Mouse (Mus musculus) retina, adult 2 months (tissue): ENCODE data around the gene Grap.

Source experiments
- DNase-seq: peaks from one replicate; pipeline ENCODE4 v3.0.0-alpha.2; 2012; ENCODE audit warnings: low read depth, low spot score

The Grap gene

DNA sequence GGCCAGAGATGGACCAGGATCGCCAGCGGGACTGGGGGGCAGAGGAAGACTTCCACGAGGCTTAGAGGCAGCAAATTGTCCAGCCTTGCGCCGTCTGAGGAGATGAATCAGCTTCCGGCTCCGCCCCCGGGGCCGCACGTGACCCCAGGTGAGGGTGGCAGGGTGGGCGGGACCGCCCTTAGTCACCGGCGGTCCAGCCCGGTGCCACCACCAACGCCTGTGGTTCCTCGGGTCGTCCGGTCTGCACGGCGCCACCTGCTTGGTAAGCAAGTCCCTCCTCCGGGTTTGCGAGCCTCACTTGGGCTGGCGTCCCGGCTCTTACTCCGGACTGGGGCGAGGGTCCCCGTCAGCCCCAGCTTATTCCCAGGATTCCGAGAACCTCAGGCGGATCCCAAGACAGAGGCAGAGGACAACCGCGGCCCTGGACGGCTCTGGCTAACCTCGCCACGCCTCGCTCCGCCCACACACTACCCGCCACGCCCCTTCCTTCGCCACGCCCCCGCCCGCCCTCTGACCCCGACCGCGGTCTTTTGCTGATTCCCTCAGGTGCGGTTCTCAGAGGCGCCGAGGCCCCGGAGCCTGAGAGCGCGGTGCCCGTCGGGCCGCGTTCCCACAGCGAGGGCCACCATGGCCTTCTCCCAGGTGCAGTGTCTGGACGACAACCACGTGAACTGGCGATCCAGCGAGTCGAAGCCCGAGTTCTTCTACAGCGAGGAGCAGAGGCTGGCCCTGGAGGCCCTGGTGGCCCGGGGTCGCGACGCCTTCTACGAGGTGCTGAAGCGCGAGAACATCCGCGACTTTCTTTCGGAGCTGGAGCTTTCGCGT lies 31.1 kb downstream of the Grap start, which contains the start of gene Fam83g:
Gene Fam83g (plus strand): TSS at position 185 of the 825 bp plus-strand sequence.
- DNase-seq = no peak

GRCm38 (mm10) chr11:61685119-61685725 lies 32.2 kb downstream of the Grap start:
- no peak for DNase-seq

DNA sequence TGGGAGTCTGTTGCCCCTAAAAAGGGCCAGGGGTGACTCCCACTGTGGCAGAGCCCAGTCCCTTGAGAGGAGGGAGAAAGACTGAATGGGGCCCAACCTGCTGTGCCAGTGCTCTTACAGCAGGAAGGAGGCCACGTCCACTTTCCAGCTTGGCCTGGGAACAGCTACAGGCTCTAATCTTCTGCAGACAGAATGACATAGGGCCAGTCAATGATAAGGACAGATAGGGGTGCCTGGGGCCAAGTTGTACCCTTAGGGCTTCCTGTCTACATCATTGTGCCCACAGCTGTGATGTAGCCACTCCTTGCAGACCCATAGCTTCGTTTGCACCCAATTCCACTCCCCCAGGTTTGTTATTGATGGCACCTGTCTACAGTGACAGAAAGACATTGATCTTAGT lies 33.1 kb downstream of the Grap start:
- DNase-seq = no peak

DNA sequence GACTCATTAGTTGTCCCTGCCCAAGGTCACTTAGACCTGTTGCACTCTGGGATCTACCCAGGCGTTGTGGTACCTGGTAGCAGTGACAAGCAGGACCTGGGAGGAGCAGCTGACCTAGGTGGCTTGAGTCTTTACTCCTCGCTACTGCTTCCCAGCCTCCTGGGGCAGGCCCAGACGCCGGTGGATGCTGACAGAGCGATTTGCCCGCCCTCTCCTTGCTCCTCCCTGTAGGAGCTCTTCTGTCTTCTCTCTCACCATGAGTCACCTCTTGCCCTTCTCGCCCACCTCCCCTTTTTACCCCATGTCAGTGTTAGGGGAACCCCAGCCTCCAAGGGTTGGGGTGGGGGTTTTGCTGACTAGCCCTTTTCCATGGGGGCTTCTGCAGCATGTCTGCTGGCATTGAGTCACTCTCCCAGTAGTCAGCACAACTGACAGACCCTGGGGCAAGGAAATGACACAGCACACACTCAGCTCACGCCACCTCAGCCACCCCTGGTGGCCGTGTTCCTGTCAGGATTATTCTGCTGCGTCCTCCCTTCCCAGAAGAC lies 33.9 kb downstream of the Grap start:
- DNase-seq = no peak

DNA sequence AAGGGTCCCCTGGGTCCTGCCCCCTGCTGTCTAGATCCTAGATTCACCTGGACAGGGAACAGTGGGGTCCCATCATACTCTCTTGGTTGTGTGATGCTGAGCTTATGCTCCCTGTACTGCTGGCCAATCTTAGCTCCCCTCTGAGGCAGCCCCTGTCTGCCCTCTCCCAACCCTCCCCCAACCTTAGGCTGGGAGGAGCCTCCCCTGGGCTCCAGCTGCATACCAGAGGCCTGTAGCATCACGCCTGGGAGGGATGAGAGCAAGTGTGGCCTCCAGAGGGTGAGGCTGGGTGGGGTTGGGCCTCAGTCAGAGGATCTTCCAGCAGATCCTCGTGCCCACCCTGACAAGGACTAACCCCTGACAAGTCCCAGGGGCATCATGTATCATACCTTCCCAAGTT lies 34.5 kb downstream of the Grap start:
- DNase-seq = no peak

GRCm38 (mm10) chr11:61692996-61693395 lies 39.9 kb downstream of the Grap start:
- DNase-seq = no peak

DNA sequence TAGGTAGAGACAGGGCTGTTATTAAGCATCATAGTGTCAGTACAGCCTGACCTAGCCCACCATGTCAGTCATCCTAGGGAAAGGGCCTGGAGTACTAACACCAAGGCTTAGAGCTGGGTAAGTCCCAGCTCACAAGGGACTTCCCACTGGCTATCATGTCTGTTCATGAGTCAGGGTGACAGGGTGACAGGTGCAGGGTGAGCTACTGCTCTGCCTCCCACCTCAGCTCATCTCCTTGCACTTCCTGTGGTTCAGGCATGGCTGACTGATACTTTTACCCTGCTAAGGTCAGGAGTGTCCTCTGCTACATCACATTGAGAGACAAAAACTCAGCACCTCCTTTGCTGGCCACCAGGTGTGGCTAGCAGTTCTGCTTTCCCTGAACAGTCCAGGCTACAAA lies 45.8 kb downstream of the Grap start:
- no peak for DNase-seq

DNA sequence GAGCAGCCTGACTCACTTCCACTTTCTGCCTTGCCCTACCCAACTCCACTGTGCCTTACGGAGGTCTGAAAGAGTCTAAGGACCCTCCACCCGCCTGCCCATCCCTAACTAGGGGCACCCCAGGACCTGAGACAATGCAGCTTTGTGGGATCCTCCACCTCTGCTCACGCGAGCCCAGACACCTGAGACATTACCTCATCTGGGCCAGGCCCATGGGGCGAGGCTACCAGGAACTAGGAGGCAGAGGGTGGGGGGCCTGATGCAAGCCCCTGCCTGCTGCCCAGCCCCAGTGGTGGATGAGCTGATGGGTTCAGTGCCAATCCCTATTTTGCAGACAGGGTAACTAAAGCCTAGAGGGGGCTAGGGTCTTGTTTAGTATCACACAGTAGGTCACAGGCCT lies 46.4 kb downstream of the Grap start:
- no peak for DNase-seq

GRCm38 (mm10) chr11:61699933-61700332 lies 46.9 kb downstream of the Grap start:
- no peak for DNase-seq

GRCm38 (mm10) chr11:61701696-61702095 lies 48.6 kb downstream of the Grap start:
- DNase-seq = no peak

DNA sequence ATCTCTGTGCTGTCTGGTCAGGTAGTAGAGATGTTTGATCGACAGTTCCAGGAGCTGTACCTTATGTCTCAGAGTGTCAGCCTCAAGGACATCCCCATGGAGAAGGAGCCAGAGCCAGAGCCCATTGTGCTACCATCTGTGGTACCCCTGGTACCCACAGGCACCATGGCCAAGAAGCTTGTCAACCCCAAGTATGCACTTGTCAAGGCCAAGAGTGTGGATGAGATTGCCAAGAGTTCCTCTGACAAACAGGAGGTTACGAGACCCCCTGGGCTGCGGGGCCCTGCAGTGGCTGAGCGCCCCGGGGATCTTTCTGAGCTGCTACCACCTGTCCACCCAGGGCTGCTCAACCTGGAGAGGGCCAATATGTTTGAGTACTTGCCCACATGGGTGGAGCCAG lies 49.4 kb downstream of the Grap start:
- DNase-seq = no peak

GRCm38 (mm10) chr11:61705581-61705980 lies 52.5 kb downstream of the Grap start:
- DNase-seq = no peak

DNA sequence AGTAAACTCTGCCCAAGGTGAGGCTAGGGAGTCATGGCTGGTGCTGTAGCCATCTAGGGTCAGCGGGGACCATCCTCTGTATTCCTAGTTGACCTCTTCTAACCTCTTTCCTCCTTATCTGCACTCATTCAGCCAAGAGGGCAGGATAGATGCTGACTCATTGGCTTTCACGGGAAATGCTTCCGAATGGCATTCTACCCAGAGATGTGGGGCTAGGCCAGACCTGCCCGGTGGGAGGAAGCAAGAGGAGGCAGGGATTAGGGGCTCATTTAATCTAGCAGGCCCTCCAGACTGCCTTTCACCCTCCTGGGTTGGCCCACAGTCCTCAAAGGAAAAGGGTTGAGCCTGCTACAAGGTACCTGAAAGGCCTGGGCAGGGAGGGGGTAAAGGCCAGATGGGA lies 53.2 kb downstream of the Grap start:
- DNase-seq = no peak

- no peak for DNase-seq
Measured at GRCm38 (mm10) chr11:61708928-61709327, 55.9 kb downstream of the Grap start.

DNA sequence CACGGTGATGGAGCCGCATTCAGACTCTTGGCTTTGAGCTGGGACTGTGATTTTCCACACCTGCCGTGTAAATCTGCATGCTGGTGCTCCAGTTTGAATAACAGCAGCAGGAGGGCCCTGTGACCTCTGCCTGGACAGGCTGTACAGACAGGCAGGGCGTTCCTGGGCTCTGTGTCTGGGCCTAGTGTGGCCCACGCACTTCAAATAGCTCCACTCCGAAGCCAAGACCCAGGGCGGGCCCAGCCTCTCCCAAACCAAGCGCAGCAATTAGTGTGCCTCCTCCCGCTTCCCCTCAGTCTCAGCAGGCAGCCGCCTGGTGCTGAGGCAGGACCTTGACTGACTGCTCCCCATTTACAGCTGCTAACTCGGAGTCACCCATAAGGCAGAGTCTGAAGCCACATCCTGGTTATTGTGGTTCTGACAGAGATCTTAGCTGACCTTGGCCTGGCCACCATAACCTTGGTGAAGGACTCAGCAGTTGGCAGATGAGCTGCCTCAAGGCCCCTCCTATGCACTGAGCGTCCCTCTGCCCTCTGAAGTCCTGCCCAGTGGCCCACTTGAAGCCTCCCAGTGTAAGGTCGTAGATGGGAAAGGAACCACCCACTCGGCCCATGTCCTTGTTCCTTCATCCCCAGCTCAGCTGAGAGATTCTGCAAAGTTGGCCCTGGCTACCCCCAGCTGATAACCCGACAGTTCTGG lies 60.2 kb downstream of the Grap start:
- no peak for DNase-seq

DNA sequence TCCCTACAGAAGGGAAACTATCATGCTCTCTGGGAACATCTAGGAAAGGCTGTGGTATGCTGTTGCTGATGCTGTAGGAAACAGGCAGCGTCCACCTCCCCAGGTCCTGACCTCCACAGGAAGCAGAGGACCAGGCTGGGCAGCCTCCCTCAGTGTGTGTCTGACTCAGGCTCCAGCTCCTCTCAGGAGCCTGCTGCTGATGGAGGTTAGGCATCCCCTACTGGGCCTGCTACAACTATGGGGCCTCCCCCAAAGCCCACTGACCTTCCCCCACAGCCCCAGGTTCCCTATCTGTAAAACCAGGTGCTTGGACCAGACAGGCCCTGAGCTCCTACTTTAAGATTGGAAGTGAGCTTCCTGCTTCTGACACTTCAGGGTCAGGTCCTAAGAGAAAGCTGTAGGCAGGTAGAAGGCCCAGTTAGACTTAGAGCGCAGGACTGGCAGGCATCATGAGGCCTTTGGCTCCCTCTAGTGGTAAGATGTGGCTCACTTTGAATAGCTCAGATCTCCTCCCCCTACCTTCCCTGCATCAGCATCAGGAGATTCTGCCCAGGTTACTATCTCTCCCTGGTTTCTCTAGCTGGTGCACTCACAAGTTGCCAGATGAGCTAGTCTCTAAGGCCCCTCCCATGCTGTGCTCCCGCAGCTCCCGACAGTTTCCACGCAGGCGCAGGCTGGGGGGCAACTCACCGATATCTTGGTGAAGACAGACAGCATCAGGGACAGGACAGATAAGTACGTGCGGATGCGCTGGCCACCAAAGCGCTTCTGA lies 61.5 kb downstream of the Grap start:
- peak; percentile 75 for DNase-seq

DNA sequence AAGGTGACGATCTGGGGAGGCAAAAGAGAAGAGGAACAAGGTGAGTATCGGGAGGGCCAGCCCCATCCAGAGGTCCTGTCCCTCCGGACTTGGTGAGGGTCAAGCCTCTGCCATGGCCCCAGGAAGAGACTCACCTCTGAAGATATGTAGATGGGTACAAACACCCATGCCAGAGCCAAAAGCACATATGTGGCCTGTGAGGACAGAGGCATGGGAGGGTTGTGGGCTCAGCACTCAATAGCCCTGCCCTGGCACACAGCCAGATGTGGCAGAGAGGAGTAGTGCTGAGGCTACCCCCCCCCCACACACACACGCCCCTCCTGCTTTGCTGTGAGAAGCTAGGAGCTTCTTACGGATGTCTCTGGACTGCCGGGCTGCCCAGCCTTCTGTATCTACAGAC lies 62.1 kb downstream of the Grap start:
- no peak for DNase-seq

DNA sequence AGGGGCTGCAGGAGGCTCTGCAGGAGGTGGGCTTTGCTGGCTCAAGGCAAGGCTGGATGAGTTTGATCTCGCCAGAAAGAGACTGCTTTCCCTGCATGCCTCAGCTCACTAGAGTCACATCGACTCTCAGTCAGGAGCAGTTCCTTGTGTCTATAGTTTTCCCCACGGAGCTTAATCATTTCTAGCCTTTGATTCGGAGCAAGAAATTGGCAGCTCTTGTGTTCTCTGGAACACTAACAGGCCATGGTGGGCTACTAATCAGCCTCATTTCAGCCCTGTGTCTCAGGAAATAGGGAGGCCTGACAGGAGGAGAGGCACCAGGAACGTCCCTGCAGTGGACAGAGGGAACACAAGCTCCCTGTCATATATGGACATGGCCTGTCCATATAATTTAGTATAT lies 64.9 kb downstream of the Grap start:
- no peak for DNase-seq

DNA sequence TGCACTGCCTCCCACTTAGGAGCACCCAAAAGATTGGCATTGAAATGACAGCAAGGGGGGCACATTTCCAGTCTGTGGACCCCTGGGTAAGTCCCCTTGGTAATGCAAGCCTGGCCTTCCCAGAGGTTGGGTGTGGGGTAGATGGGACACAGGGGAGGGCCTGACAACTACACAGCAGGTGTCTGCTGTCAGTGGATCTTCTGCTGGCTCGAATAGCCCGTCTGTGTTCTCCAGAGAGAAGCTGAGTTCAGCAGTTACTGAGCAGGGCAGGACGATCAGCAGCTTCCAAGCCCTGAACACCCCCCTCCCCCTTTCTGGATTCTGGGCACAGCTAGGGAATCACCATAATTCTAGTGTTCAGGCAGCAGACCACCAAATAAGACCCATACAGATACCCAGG lies 66.3 kb downstream of the Grap start:
- no peak for DNase-seq

DNA sequence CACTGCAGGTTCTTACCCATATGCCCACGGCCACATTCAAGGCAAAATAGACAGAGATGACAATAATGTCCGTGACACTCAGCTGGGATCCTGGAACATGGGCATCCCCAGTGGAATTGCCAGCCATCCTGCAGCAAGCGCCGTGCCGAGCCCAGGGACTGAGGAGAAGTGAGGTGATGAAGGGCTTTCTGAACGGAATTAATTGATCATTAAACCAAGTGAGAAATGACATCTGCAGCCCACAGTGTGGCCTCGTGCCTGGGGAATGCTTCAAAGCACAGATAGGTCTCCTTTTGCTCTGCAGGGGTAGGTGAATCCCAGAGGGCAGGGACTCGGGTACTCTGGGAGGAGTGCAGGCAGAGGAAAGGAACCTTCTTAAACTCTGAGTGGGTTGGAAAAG lies 66.8 kb downstream of the Grap start:
- DNase-seq = no peak

GRCm38 (mm10) chr11:61720636-61721035 lies 67.6 kb downstream of the Grap start, which contains the start of gene Slc5a10:
TSS of gene Slc5a10 (minus strand) at chr11:61720826.
- no peak for DNase-seq

DNA sequence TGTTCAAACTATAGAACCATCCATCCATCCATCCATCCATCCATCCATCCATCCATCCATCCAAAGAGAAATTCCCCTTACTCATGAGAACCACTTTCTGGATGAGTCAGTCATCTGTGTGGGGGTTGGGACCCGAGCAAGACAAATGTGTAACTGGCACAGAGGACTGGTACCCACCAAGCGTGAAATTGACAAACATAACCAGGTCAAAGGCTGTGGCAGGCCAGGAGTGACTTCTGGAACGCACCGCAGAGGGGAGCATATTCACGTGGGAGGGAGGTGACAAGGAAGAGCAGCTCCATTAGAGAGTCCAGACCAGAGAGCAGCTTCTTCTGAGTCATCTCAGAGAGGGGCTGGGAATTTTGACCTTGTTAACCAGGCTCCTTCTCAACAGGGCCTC lies 69.0 kb downstream of the Grap start:
- DNase-seq = no peak
